Mouse (Mus musculus) intestine, embryonic 14.5 days (tissue): ENCODE results near the gene 2210016F16Rik. TPM values are rescaled to one million over a fixed set of nuclear protein-coding genes. Genes with fewer than 3 reads are reported as not detected.
A peak's percentile ranks its signal among the peaks of the same experiment; 100 is the strongest.

Experiments
- ATAC-seq: fragments of 200-750 bp; cut with Nextera tagmentation; replicated peaks from 2 replicates; pipeline ENCODE4 v1.8.0; 2017; ENCODE audit warnings: low read depth, moderate number of reproducible peaks, moderate TSS enrichment, moderate library complexity; ENCODE audit not compliant: low FRiP score, low TSS enrichment
- DNase-seq: peaks from one replicate; pipeline ENCODE4 v3.0.0-alpha.2; 2018; ENCODE audit warnings: low spot score
- H3K27ac ChIP-seq: fragments of 300-500 bp; sonication (generic); 2 replicates; pipeline ENCODE4 v1.5.1; 2014; ENCODE audit warnings: low read depth, mild to moderate bottlenecking, control low read depth
- H3K27me3 ChIP-seq: fragments of 300-500 bp; sonication (generic); replicated peaks from 2 replicates; pipeline ENCODE4 v1.6.1; 2014; ENCODE audit warnings: low read length, control low read depth; ENCODE audit not compliant: control insufficient read depth, insufficient read depth
- H3K36me3 ChIP-seq: fragments of 300-500 bp; sonication (generic); 2 replicates; pipeline ENCODE4 v1.6.1; 2014; ENCODE audit warnings: low read length, control low read depth; ENCODE audit not compliant: control insufficient read depth, insufficient read depth
- H3K4me1 ChIP-seq: fragments of 300-500 bp; sonication (generic); replicated peaks from 2 replicates; pipeline ENCODE4 v1.6.1; 2014; ENCODE audit warnings: low read length, control low read depth, mixed read lengths; ENCODE audit not compliant: control insufficient read depth, insufficient read depth
- H3K4me2 ChIP-seq: fragments of 300-500 bp; sonication (generic); 2 replicates; pipeline ENCODE4 v1.6.1; 2014; ENCODE audit warnings: low read length
- H3K4me3 ChIP-seq: fragments of 300-500 bp; sonication (generic); 2 replicates; pipeline ENCODE4 v1.5.1; 2014; ENCODE audit warnings: low read depth, low read length, control low read depth, mixed read lengths
- H3K9ac ChIP-seq: fragments of 300-500 bp; sonication (generic); 2 replicates; pipeline ENCODE4 v1.6.1; 2014; ENCODE audit warnings: mild to moderate bottlenecking, low read length
- H3K9me3 ChIP-seq: fragments of 300-500 bp; sonication (generic); 2 replicates; pipeline ENCODE4 v1.6.1; 2016; ENCODE audit warnings: low read length, control low read depth; ENCODE audit not compliant: control insufficient read depth
- WGBS: fragments of 180-500 bp; shearing (Covaris S2); extraction: QIAGEN DNeasy Blood & Tissue Kit; methylation state at CpG from one replicate; pipeline ENCODE4 v1.1.7; 2014; 5-methylcytosine and 5-hydroxymethylcytosine counted together
- microRNA counts: library from miRNA; unstranded; fragments of <30 nt; microRNA quantifications from one replicate; lab custom pipeline; 2016
- microRNA-seq: library from miRNA; unstranded; fragments of <30 nt; microRNA quantifications from one replicate; pipeline ENCODE4, GENCODE M21; 2016
- polyA plus RNA-seq: library from polyadenylated mRNA; unstranded; fragments of >200 nt; fragmentation: Nextera tagmentation; extraction: Ambion mirVana; gene quantifications from 2 replicates; pipeline ENCODE4 v1.2.1, GENCODE M21; 2014

The 2210016F16Rik gene
- polyA plus RNA-seq, 1 experiment from 2014 or later: 35.6 TPM

GRCm38 (mm10) chr13:58344505-58344904 is 40.5 kb downstream of the 2210016F16Rik start:
- no peaks in the 10 kb centered on the region for H3K4me1 ChIP-seq
- no peaks in the 10 kb centered on the region for H3K9me3 ChIP-seq
- ATAC-seq (no peak), DNase-seq (no peak)
- H3K4me3 ChIP-seq: no peak overlapping the region
- H3K27ac ChIP-seq: no peak overlapping the region
- no peaks in the 10 kb centered on the region for H3K27me3 ChIP-seq
- H3K4me2 ChIP-seq: no peak overlapping the region
- no peaks in the 10 kb centered on the region for H3K36me3 ChIP-seq
- 87% methylated on average over 9 of the region's 9 CpGs for WGBS
- H3K9ac ChIP-seq: no peak overlapping the region

- H3K27ac ChIP-seq: no peak overlapping the region
- 78% methylated on average over 12 of the region's 12 CpGs for WGBS
These were observed 47.6 kb downstream of the 2210016F16Rik start for GRCm38 (mm10) chr13:58337456-58337855.

GRCm38 (mm10) chr13:58334116-58334515 is 50.9 kb downstream of the 2210016F16Rik start:
- no peak for DNase-seq
- Histone ChIP-seq H3K4me1 (no peaks in the 10 kb centered on the region), H3K4me3 (no peak overlapping the region), H3K36me3 (no peaks in the 10 kb centered on the region), H3K27ac (no peak overlapping the region), H3K27me3 (no peaks in the 10 kb centered on the region), H3K9ac (no peak overlapping the region), H3K4me2 (no peak overlapping the region), H3K9me3 (no peaks in the 10 kb centered on the region)
- 90% methylated on average over 5 of the region's 5 CpGs for WGBS
- ATAC-seq: no peak

More at GRCm38 (mm10) chr13:58337456-58337855, 47.6 kb downstream of the 2210016F16Rik start:
- no peak for ATAC-seq
- H3K9me3 ChIP-seq: no peaks in the 10 kb centered on the region
- no peaks in the 10 kb centered on the region for H3K27me3 ChIP-seq
- no peaks in the 10 kb centered on the region for H3K36me3 ChIP-seq
- H3K4me1 ChIP-seq: no peaks in the 10 kb centered on the region
- no peak for DNase-seq
- H3K4me2 ChIP-seq: no peak overlapping the region
- no peak overlapping the region for H3K9ac ChIP-seq
- no peak overlapping the region for H3K4me3 ChIP-seq

MicroRNAs encoded within 50 kb of the gene (microRNA counts, 519-probe panel; counts per million panel counts)
- microRNA mmu-miR-7a (lab: Ali Mortazavi, UCI): 3,083 counts per million, percentile 36 among the panel's probes with 10 or more counts

Small RNA genes lying within 50 kb of the gene (microRNA-seq; reads per million reads assigned to microRNA genes)
- gene Mir7-1: 154 reads per million, percentile 63 among the genes with 10 or more reads in this experiment

Other genes starting within 250 kb of the 2210016F16Rik start
- 35.7 and 39.0 TPM in 2 replicates for gene Idnk, start 227.6 kb downstream of the 2210016F16Rik start, polyA plus RNA-seq
- gene Ubqln1, start 169.6 kb downstream of the 2210016F16Rik start, polyA plus RNA-seq: 83.3 and 85.6 TPM in 2 replicates
- gene Gkap1, start 109.5 kb downstream of the 2210016F16Rik start, polyA plus RNA-seq: 21.0 and 21.5 TPM in 2 replicates
- 0.52 and 1.0 TPM in 2 replicates for gene Kif27, start 26.1 kb downstream of the 2210016F16Rik start, polyA plus RNA-seq
- 21.2 and 26.0 TPM in 2 replicates for gene Rmi1, start 17.0 kb upstream of the 2210016F16Rik start, polyA plus RNA-seq
- 1,414 and 1,590 TPM in 2 replicates for gene Hnrnpk, start 18.1 kb upstream of the 2210016F16Rik start, polyA plus RNA-seq
- gene Slc28a3, start 225.7 kb upstream of the 2210016F16Rik start, polyA plus RNA-seq: 0.61 TPM in 1 of 2 replicates, not detected in the other